Mouse (Mus musculus): ENCODE measurements around the gene Ubap2.
A peak's percentile ranks its signal among the peaks of the same experiment; 100 is the strongest.

Gene Ubap2

DNA sequence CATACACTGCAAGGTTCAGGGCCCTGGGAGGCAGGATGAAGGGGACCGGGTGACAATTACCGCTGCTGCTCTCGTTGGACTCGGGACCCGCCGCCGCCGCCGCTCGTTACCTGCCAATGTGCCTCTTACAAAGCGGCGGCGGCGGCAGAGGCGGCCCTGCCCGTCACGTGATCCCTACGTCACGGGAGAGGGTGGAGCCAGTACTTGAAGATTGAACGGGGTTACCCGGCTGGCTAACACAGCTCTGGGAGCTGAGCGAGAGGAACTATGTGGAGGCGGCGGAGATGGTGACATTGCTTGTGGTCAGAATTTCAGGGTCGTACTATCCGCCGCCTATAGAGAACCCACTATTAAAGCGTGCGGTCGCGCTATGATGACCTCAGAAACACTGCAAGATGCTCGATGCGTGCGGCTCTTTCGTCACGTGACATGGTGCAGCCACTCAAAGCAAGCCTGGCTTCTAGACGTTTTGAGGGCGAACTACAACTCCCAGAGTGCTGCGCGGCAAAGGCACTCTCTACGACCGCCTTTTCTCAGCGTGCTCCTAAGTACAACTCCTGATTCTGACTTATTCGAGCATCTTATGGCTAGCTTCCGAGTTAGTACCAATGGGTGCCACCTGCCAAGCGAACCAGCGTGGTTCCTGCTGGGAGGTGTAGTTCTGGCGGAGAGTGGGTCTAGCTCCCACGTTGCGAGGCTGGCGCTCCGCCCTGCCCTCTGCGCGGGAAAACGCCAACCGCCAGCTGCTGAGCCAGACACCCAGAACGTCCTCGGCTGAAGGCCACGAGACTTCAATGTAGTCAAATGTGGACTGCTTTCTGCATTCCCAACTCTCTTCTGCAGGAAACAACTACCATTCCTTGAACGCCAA, at the start of gene Ubap2:
Gene Ubap2, minus strand, starts transcription at position 165 of the 871 bp plus-strand sequence.
- DNase-seq (ENCODE audit: low spot score in 2 of 2), result peak; percentile 99

GRCm38 (mm10) chr4:41320971-41321370, 46.0 kb upstream of the Ubap2 start:
- DNase-seq (ENCODE audit: low spot score in 2 of 2), result no peak

DNA sequence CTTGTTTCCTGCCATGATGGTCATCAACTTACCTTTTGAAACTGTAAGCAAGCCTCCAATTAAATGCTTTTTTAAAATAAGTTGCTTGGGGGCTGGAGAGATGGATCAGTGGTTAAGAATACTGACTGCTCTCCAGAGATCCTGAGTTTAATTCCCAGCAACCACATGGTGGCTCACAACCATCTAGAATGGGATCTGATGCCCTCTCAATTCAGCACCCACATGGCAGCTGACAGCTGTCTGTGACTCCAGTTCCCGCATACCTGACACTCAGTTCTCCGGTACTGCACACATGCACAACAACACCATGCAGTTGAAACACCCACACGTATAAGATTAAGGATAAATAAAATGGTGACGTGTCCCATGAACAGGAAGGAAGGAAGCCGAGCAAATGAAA, 43.3 kb upstream of the Ubap2 start:
- DNase-seq (ENCODE audit: low spot score in 2 of 2), result no peak

- DNase-seq (ENCODE audit: low spot score in 2 of 2), result no peak
Observed at GRCm38 (mm10) chr4:41315173-41315572, 40.2 kb upstream of the Ubap2 start.

DNA sequence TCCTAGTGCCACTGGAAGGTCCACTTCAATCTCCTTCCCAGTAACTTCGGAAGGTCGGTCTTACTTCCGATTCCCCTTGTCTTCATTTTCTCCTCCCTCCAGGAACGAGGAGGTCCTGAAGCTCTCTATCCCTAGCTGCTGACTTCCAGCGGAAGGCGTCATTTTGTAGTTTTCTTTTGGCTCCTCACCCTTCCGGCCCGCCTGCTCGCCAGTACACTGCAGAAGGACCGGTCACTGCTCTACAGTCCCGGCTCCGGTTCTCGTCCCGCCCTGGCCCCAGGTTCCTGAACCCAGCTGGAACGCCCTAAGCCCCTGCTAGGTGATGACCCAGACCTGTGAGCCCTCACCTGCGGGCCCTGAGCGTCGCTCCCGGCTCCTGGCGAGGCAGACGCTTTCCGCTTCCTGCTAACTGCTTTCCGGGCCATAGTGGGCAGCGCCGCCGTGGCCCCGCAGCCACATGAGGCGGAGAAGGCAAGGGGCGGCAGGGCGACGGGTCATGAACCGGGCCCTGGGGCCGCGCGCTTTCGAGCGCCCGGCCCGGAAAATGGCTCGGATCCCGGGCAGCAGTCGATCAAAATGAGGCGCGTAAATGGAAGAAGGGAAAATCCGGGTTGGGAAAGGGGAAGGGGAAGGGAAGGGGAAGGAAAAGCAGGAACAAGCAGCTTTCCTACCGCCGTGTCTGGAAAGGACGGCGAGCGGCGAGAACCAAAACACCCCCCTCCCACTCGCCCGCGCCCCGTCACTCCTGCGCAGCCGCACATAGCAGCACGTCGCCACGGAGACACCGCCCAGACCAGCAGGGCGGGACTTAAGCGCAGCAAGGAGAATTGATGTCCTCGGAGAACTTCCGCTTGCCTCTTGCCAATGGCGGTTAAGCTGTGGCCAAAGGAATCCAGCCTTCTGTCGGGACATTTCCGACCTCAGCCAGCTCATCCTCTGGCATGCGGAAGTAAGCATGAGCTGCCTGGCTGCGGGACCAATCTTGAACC, 39.5 kb upstream of the Ubap2 start, which contains the start of gene Dcaf12:
Gene Dcaf12, minus strand, starts transcription at position 749 of the 989 bp plus-strand sequence.
- peak; percentile 90 to 95 for DNase-seq (ENCODE audit: low spot score in 2 of 2)

- no peak for DNase-seq (ENCODE audit: low spot score in 2 of 2)
Observed at GRCm38 (mm10) chr4:41313722-41314121, 38.8 kb upstream of the Ubap2 start.

GRCm38 (mm10) chr4:41310567-41311563, 35.9 kb upstream of the Ubap2 start:
- no peak for DNase-seq (ENCODE audit: low spot score in 2 of 2)

GRCm38 (mm10) chr4:41307406-41307805, 32.5 kb upstream of the Ubap2 start:
- DNase-seq (ENCODE audit: low spot score in 2 of 2), result no peak

DNA sequence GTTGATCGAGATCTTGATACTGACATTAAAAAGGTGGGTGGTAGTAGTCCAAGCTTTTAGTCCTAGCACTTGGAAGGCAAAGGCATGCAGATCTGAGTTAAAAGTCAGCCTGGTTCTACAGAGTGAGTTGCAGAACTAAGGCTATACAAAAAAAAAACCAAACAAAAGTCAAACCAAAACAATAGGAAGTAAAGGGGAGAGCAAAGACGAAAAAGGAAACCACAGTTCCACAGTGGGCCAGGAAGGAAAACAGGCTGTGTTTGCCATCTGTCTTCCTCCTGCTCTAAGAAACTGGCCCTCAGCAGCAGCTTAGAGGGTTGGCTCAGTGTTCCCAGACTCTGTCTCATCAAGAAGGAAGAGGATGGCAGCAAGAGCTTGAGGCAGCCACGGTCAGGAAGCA, 29.4 kb upstream of the Ubap2 start:
- peak in 1 of 2 experiments; percentile 49 for DNase-seq (ENCODE audit: low spot score in 2 of 2)

DNA sequence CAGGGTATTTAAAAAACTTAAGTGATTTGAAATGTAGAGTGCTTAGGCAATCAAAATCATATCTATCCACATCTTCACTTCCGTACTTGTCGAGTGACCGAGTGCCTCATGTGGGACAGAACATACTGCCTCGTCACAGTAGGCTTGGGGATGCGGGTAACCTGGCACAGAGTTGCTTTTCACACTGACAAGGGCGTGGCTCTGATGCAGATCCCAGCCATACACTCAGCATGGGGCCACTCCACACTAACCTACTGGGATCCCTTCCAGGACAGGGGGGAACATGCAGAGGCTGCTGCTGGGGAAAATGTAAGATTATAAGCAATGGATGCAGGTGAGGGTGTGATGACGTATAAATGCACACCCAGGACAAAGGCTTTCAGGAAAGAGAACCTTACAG, 28.7 kb upstream of the Ubap2 start:
- no peak for DNase-seq (ENCODE audit: low spot score in 2 of 2)

DNA sequence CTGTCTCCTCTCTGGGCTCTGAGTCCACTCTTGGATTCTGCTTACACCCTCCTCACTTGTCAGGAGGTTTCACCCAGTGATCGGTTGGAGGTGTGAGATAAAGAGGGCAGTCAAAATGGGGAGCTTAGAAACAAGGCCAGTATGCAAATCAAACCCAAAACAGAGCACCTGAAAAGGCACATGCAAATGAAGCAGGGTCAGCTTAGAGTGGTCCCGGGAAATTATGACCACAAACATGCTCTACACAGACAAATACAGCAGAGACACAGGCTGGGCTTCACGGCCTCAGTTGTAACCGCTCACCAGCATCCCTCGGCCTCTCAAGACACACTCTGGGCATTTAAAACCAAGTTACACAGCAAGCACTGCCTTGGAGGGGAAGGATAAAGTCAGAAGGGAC, 24.0 kb upstream of the Ubap2 start:
- no peak for DNase-seq (ENCODE audit: low spot score in 2 of 2)

DNA sequence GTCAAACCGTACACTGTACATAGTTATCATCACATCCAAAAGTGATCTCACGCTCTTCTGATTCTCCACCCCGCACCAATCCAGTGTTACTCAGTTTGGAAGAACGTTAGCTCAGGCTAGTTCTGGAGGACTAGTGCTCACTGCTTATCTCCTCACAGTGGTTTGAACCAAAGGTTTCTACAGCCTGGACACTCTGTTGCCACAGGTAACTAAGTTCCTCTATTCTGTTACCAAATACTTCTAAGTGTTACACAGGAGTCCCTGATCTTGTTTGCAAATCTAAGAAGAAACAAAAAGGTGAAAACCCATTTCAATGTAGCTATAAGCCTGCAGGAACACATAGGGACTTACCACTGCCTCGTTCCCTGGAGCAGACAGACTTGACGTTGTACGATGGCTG, 21.0 kb upstream of the Ubap2 start:
- no peak for DNase-seq (ENCODE audit: low spot score in 2 of 2)

DNA sequence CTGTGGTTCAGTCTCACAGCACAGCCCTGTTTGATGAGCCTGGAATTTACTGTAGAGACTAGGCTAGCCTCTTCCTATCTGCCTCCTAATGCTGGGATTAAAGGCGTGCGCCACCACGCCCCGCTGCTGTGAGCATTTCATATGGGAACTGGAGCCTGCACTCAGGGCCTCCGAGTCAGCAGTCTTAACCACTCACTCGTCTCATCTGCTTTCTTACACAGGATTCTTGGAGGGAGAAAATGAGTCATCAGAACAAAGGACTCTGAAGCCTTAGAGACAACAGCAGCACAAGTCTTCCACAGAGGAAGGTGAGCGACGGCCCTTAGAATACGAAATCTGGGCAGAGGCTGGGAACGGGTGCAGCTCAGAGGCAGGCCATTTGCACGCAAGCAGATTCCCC, 20.6 kb upstream of the Ubap2 start:
- no peak for DNase-seq (ENCODE audit: low spot score in 2 of 2)

GRCm38 (mm10) chr4:41293907-41294306, 19.0 kb upstream of the Ubap2 start:
- DNase-seq (ENCODE audit: low spot score in 2 of 2), result no peak

GRCm38 (mm10) chr4:41289802-41290201, 14.9 kb upstream of the Ubap2 start:
- DNase-seq (ENCODE audit: low spot score in 2 of 2), result peak in 1 of 2 experiments; percentile 12

DNA sequence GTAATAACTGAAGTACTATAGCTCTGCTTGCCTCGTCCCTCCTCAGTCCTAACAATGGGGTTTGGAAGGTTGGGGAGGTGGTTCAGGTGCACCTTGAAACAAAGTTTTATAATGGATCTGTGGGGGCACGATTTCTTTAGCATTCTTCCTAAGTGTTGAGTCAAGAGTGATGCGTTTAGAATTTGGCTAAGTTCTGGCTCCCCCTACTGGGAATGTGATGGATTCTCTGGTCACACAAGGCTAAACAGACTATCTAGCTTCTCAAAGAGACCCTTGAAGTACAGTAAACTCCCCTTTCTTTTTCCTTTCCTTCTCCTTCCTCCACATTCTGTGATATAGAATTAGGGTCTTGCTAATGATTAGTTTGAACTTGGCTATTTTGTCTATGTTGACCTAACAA, 11.5 kb upstream of the Ubap2 start:
- peak in 1 of 2 experiments; percentile 34 for DNase-seq (ENCODE audit: low spot score in 2 of 2)

GRCm38 (mm10) chr4:41284087-41284486, 9.1 kb upstream of the Ubap2 start:
- DNase-seq (ENCODE audit: low spot score in 2 of 2), result no peak

DNA sequence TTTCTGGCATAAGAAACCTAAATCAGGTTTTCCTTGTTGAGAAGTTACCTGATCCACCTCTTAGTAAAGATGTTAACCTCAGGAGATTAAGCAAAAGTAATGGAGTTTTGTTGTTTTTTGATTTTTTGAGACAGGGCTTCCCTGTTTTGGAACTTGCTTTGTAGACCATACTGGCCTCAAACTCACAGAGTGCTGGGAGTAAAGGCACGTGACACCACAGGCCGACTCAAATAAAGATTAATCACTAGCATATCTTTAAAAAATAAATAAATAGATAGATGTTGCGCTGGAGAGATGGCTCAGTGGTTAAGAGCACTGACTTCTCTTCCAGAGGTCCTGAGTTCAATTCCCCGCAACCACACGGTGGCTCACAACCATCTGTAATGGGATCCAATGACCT, 983 bp upstream of the Ubap2 start:
- DNase-seq (ENCODE audit: low spot score in 2 of 2), result no peak

GRCm38 (mm10) chr4:41274377-41274979, 466 bp downstream of the Ubap2 start:
- no peak for DNase-seq (ENCODE audit: low spot score in 2 of 2)

DNA sequence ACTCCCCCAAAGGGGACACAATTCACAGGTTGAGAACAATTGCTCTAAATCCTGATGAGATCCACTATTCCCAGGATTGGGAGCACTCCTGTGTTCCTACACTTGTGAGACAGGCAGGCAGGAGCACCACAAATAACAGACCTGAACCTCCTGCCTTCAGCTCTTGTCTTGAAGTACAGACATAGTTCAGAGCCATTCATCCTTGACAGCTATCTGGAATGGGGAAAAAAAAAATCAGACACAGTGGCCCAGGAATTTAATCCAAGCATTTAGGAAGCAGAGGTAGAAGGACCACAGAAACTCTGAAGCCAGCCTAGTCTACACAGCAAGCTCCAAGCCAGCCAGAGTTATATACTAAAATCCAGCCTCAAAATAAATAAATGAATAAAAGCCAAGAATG, 6.8 kb downstream of the Ubap2 start:
- no peak for DNase-seq (ENCODE audit: low spot score in 2 of 2)

- DNase-seq (ENCODE audit: low spot score in 2 of 2), result no peak
Observed at GRCm38 (mm10) chr4:41266350-41266749, 8.6 kb downstream of the Ubap2 start.
